Mouse (Mus musculus) forebrain, embryonic 14.5 days (tissue): ENCODE measurements around the gene Fmo1. TPM values are rescaled to one million over a fixed set of nuclear protein-coding genes. Genes with fewer than 3 reads are reported as not detected.

ENCODE experiments used
- ATAC-seq: fragments of 200-750 bp; cut with Nextera tagmentation; 2 replicates; pipeline ENCODE4 v1.8.0; 2017; ENCODE audit warnings: mild to moderate bottlenecking, moderate library complexity
- DNase-seq: peaks from one replicate; pipeline ENCODE4 v3.0.0-alpha.2; 2015; ENCODE audit warnings: low spot score
- H3K27ac ChIP-seq: fragments of 300-500 bp; sonication (generic); 2 replicates; pipeline ENCODE4 v1.5.1; 2014; ENCODE audit warnings: low read depth, mild to moderate bottlenecking, control low read depth, low read length, moderate library complexity
- H3K27me3 ChIP-seq: fragments of 300-500 bp; sonication (generic); replicated peaks from 2 replicates; pipeline ENCODE4 v1.6.1; 2014; ENCODE audit warnings: low read length, control low read depth, mixed read lengths; ENCODE audit not compliant: control insufficient read depth, insufficient read depth
- H3K36me3 ChIP-seq: fragments of 300-500 bp; sonication (generic); 2 replicates; pipeline ENCODE4 v1.6.1; 2014; ENCODE audit warnings: low read length, control low read depth; ENCODE audit not compliant: control insufficient read depth, insufficient read depth
- H3K4me1 ChIP-seq: fragments of 300-500 bp; sonication (generic); 2 replicates; pipeline ENCODE4 v1.6.1; 2014; ENCODE audit warnings: antibody characterized with exemption, low read length, control low read depth; ENCODE audit not compliant: control insufficient read depth, insufficient read depth
- H3K4me2 ChIP-seq: fragments of 300-500 bp; sonication (generic); 2 replicates; pipeline ENCODE4 v1.6.1; 2014; ENCODE audit warnings: mild to moderate bottlenecking, control low read depth, low read length
- H3K4me3 ChIP-seq: fragments of 300-500 bp; sonication (generic); 2 replicates; pipeline ENCODE4 v1.5.1; 2014; ENCODE audit warnings: low read depth, low read length, control low read depth
- H3K9ac ChIP-seq: fragments of 300-500 bp; sonication (generic); 2 replicates; pipeline ENCODE4 v1.6.1; 2014; ENCODE audit warnings: mild to moderate bottlenecking, low read length, control low read depth, moderate library complexity
- H3K9me3 ChIP-seq: fragments of 300-500 bp; sonication (generic); replicated peaks from 2 replicates; pipeline ENCODE4 v1.6.1; 2016; ENCODE audit warnings: low read length, control low read depth, mixed read lengths; ENCODE audit not compliant: control insufficient read depth
- WGBS: fragments of 180-500 bp; shearing (Covaris S2); extraction: QIAGEN DNeasy Blood & Tissue Kit; methylation state at CpG from one replicate; pipeline ENCODE4 v1.1.7; 2014; 5-methylcytosine and 5-hydroxymethylcytosine counted together
- polyA plus RNA-seq: library from polyadenylated mRNA; unstranded; fragments of >200 nt; fragmentation: Nextera tagmentation; extraction: Ambion mirVana; gene quantifications from 2 replicates; pipeline ENCODE4 v1.2.1, GENCODE M21; 2014

Gene Fmo1
- polyA plus RNA-seq, 1 experiment from 2014 or later: 18.1 TPM

DNA sequence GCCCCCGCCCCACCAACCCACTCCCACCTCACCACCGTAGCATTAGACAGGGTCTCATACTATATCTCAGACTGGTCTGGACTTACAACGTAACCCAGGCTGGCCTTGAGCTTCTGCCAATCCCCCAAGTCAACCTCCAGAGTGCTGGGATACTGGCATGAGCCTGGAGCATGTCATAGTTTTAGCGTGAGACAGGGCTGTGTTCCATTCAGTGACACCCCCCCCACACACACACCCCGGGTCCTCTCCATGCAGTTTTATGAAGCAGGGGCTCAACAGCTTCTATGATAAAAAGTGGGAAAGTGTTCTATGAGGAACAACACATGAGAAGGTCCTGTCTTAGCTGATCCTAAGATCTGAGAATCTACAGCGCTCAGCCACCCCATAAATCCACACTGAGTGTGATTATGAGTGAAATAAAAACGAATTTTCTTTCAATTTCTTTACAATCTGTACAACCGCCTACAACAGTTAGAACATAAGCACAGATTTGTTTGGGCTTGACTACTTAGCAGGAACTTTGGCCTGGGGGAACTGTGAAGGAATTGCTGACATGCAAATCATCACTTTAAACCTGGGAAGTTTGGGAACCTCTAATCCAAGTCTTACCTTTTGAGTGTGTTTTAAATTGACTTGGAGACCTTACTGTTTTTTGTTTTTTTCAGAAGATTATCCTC lies 1.5 kb downstream of the Fmo1 start:
- 84% methylated on average over 8 of the region's 8 CpGs for WGBS
- H3K4me1 ChIP-seq: no peaks in the 10 kb centered on the region
- H3K9ac ChIP-seq: no peak overlapping the region
- H3K27ac ChIP-seq: no peak overlapping the region
- ATAC-seq: no peak
- no peak overlapping the region for H3K4me3 ChIP-seq
- H3K9me3 ChIP-seq: no peaks in the 10 kb centered on the region
- H3K27me3 ChIP-seq: no peaks in the 10 kb centered on the region
- H3K36me3 ChIP-seq: no peaks in the 10 kb centered on the region
- no peak for DNase-seq
- H3K4me2 ChIP-seq: no peak overlapping the region

DNA sequence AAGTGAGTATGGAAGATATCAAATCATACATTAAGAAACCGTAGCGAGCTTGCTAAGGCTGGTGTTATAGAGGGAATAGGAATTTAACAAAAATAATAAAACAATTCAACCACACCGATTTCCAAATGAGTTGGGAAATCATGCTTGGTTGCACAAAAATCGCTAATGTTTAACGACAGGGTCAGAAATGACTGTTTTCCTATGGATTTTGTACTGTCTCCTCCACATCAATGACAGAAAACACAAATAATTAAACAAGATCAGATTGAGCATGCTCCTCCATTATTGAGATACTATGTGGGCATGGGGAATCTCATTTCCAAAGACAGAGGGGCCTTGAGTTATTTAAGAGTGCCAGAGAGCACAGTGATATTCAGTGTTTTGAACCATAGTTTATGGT lies 2.1 kb downstream of the Fmo1 start:
- no peak overlapping the region for H3K9ac ChIP-seq
- H3K4me2 ChIP-seq: no peak overlapping the region
- no peaks in the 10 kb centered on the region for H3K27me3 ChIP-seq
- H3K4me1 ChIP-seq: no peaks in the 10 kb centered on the region
- H3K4me3 ChIP-seq: no peak overlapping the region
- H3K36me3 ChIP-seq: no peaks in the 10 kb centered on the region
- DNase-seq: no peak
- WGBS: 86% methylated on average over 5 of the region's 5 CpGs
- no peak for ATAC-seq
- H3K27ac ChIP-seq: no peak overlapping the region
- no peaks in the 10 kb centered on the region for H3K9me3 ChIP-seq

DNA sequence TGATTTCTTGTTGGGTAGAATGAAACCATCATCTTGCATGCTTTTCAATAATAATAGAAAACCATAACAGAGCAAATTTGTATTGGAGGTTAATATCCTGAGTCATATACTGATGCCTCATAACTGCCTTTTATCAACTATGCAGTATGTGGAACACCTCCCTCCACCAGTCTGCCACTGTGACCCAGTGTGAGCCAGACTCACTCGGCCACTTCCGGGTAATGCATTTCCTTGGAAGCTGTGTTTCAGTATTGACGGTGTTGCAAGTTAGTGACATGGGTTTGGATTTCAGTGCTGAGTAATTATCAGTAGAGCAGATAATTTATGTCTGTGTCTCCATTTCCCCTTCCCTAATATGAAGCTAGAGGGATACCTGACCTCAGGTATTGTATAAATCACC lies 2.8 kb downstream of the Fmo1 start:
- no peaks in the 10 kb centered on the region for H3K36me3 ChIP-seq
- H3K27ac ChIP-seq: no peak overlapping the region
- ATAC-seq: no peak
- H3K4me3 ChIP-seq: no peak overlapping the region
- WGBS: 97% methylated on average over 3 of the region's 3 CpGs
- no peaks in the 10 kb centered on the region for H3K4me1 ChIP-seq
- no peaks in the 10 kb centered on the region for H3K27me3 ChIP-seq
- no peak overlapping the region for H3K4me2 ChIP-seq
- DNase-seq: no peak
- H3K9ac ChIP-seq: no peak overlapping the region
- no peaks in the 10 kb centered on the region for H3K9me3 ChIP-seq

DNA sequence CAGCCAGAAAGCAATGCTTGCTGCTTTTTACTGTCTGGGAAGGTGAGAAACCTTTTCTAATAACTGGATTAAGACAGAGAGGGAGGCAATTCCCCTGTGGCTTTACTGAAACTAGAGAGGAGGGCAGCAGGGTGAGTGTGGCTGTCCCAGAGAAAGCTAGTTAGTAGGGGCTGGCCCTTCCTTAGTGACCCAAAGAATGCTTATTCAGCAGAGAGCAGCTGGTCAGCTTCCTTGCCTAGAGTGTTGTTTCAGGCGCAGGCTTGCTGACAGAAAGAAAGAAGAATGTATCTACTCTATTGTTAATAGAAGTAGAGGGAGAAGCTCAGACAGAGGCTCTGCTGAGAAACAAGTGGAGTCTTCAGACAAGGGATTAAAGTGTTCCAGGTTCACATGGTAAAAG lies 4.1 kb downstream of the Fmo1 start:
- Histone ChIP-seq H3K4me2 (no peak overlapping the region), H3K9ac (no peak overlapping the region), H3K4me3 (no peak overlapping the region), H3K27ac (no peak overlapping the region), H3K27me3 (no peaks in the 10 kb centered on the region), H3K36me3 (no peaks in the 10 kb centered on the region), H3K9me3 (no peaks in the 10 kb centered on the region), H3K4me1 (no peaks in the 10 kb centered on the region)
- DNase-seq: no peak
- no peak for ATAC-seq
- 31% methylated on average over 1 of the region's 1 CpGs for WGBS

DNA sequence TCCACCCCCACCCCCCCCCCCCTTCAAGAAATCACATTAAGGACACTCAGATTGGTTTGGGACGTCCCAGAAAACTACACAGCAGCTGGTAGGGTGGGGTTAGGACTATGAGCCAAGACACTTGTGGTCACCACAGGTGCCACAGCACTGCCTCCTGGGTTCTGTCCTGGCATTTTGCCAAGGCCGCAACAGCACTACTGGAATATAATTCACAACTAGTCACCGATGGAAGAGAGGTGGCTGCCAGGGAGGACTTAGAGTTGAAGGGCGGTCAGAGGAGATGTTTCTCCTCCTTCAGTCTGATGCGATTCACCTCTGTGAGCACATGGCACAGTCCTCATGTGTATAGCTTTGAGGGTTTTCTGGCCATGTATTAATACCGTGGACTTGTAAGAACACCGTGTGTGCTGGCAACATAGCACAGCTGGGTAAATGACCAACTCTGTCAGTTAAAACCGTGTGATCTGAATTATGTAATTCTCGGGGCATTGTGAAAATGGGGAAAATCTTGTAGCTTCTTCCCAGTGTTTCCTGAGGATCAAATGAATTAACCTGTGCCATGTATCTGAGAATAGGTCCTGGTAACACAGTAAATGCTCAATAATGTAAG lies 6.3 kb downstream of the Fmo1 start:
- H3K9me3 ChIP-seq: no peaks in the 10 kb centered on the region
- DNase-seq (peak; percentile 12), ATAC-seq (0 out of 2 replicates have a peak, but pooled peaks have one; percentile 13)
- H3K4me2 ChIP-seq: no peak overlapping the region
- no peaks in the 10 kb centered on the region for H3K36me3 ChIP-seq
- no peak overlapping the region for H3K27ac ChIP-seq
- no peaks in the 10 kb centered on the region for H3K4me1 ChIP-seq
- no peaks in the 10 kb centered on the region for H3K27me3 ChIP-seq
- no peak overlapping the region for H3K9ac ChIP-seq
- H3K4me3 ChIP-seq: no peak overlapping the region
- 78% methylated on average over 9 of the region's 9 CpGs for WGBS

DNA sequence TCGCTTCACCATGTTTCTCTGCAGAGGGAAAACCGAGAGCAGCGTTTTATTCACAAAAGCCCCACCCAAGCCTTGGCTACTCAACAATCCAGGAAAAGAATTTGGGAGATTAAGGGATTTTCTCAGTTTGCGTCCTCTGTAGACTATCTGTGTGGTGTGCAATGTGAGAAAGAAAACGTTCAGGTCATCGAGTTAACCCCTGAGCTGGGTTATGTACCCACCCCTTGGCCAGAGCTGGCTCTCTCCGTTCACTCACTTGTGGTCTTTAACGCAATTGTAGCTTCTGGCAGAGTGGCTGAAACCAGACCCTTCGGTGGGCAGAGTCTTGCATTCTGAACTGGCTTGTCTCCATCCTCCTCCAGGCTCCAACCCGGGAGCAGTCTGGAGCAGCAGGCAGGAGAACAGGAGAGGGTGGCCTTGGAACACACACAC lies 6.8 kb downstream of the Fmo1 start:
- H3K4me2 ChIP-seq: peak overlapping the region; percentile 38; the same call in 1 of the 2 replicates
- H3K36me3 ChIP-seq: no peaks in the 10 kb centered on the region
- no peaks in the 10 kb centered on the region for H3K27me3 ChIP-seq
- ATAC-seq: 0 out of 2 replicates have a peak, but pooled peaks have one; percentile 27
- H3K9ac ChIP-seq: no peak overlapping the region
- H3K4me1 ChIP-seq: no peaks in the 10 kb centered on the region
- 34% methylated on average over 10 of the region's 10 CpGs for WGBS
- no peak overlapping the region for H3K4me3 ChIP-seq
- peak; percentile 27 for DNase-seq
- H3K9me3 ChIP-seq: no peaks in the 10 kb centered on the region
- 0 out of 2 replicates have a peak overlapping the region, but pooled peaks have one; percentile 14 for H3K27ac ChIP-seq

DNA sequence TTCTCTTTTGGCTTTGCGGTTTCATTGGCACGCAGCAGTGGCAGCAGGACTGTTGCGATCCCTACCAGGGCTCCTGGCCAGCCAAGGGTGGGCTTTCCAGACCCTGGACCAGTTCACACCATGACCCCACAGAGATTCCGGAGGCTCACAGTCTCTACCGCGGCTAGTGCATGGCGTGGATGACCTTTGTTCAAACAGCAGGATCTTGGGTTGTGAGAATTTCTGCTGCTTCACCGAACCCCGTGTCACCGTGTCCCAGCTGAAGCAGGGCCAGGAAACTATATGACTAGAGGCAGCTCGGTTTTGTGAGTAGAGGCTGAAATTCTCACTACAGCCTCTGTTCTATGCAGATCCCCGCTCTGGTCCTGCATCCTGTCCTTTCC lies 7.7 kb downstream of the Fmo1 start:
- peak; percentile 41 for DNase-seq
- Histone ChIP-seq H3K9ac (peak overlapping the region; percentile 40; the same call in 1 of the 2 replicates), H3K27ac (peak overlapping the region; percentile 23; the same call in 1 of the 2 replicates), H3K9me3 (no peaks in the 10 kb centered on the region), H3K27me3 (no peaks in the 10 kb centered on the region), H3K4me3 (no peak overlapping the region), H3K36me3 (no peaks in the 10 kb centered on the region), H3K4me2 (peak overlapping the region; percentile 38), H3K4me1 (no peaks in the 10 kb centered on the region)
- 51% methylated on average over 12 of the region's 12 CpGs for WGBS
- ATAC-seq: peak; percentile 52

DNA sequence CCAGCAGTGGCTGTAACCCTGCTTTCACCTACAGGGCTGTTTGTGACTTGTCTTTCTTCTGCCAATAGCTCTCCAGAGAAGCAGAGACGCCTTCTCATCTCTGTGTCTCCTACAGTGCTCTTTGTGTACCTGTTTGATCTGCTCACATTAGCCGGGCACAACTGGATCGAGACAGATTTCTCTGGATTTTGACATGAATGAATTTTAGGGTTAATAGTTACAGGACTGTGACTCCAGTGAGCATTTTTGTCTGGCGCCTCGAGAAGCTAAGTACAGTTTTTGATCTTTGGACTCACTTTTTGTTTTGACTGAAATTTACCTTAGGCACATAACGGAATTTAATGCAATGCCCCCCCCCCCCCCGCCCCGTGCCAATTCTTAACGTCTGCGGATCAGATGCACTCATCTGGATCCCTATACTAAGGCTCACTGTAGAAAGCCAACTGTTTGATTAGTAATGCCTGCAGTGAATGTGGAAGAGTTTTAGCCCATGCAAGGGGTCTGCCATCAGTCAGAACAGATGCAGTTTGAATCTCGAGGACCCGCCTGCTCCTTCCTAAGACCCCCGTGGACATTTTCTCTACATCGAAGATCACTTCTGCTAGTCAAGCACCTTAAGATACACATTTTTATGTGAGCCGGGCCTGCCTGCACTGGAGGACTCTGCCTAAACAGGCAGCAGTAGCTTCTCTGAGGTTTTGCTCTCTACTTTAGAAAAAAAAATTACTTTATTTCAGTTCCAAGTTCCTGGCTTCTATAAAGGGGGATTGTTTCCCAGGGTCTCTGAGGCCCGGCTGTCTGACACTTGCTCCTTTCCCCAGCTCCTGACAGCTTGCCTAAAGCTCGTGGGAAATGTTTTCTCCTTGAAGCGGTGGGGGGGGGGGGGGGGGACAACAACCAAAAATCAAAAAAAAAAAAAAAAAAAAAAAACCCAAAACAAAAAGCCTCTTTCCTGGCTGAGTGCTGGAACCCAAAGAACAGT lies 8.4 kb downstream of the Fmo1 start:
- 54% methylated on average over 18 of the region's 18 CpGs for WGBS

More for the DNA sequence above, 8.4 kb downstream of the Fmo1 start:
- Histone ChIP-seq H3K9me3 (no peaks in the 10 kb centered on the region), H3K27me3 (no peaks in the 10 kb centered on the region), H3K9ac (peak overlapping the region; percentile 40; the same call in 1 of the 2 replicates), H3K4me2 (peak overlapping the region; percentile 38), H3K27ac (no peak overlapping the region; the same call in 1 of the 2 replicates), H3K36me3 (no peaks in the 10 kb centered on the region), H3K4me3 (no peak overlapping the region), H3K4me1 (no peaks in the 10 kb centered on the region)
- peak; percentile 47 for DNase-seq
- ATAC-seq: peak; percentile 37; the same call in 1 of the 2 replicates
